Mouse (Mus musculus) forebrain, embryonic 12.5 days (tissue): ENCODE data around the gene Ccdc183. TPM values are rescaled to one million over a fixed set of nuclear protein-coding genes. Genes with fewer than 3 reads are reported as not detected.

Experiments used
- ATAC-seq: fragments of 200-750 bp; cut with Nextera tagmentation; 2 replicates; pipeline ENCODE4 v1.8.0; 2017; ENCODE audit warnings: moderate TSS enrichment; ENCODE audit not compliant: low FRiP score
- H3K27ac ChIP-seq: fragments of 300-500 bp; sonication (generic); 2 replicates; pipeline ENCODE4 v1.5.1; 2016; ENCODE audit warnings: mild to moderate bottlenecking
- H3K27me3 ChIP-seq: fragments of 300-500 bp; sonication (generic); 2 replicates; pipeline ENCODE4 v1.6.1; 2016; ENCODE audit warnings: mild to moderate bottlenecking
- H3K36me3 ChIP-seq: fragments of 300-500 bp; sonication (generic); replicated peaks from 2 replicates; pipeline ENCODE4 v1.6.1; 2016; ENCODE audit warnings: mild to moderate bottlenecking
- H3K4me1 ChIP-seq: fragments of 300-500 bp; sonication (generic); 2 replicates; pipeline ENCODE4 v1.6.1; 2016
- H3K4me2 ChIP-seq: fragments of 300-500 bp; sonication (generic); 2 replicates; pipeline ENCODE4 v1.6.1; 2016; ENCODE audit warnings: mild to moderate bottlenecking, moderate library complexity
- H3K4me3 ChIP-seq: fragments of 300-500 bp; sonication (generic); replicated peaks from 2 replicates; pipeline ENCODE4 v1.5.1; 2016; ENCODE audit warnings: mild to moderate bottlenecking
- H3K9ac ChIP-seq: fragments of 300-500 bp; sonication (generic); 2 replicates; pipeline ENCODE4 v1.6.1; 2016; ENCODE audit warnings: mild to moderate bottlenecking
- H3K9me3 ChIP-seq: fragments of 300-500 bp; sonication (generic); 2 replicates; pipeline ENCODE4 v1.6.1; 2016
- WGBS: fragments of 180-500 bp; shearing (Covaris S2); methylation state at CpG from one replicate; pipeline ENCODE4 v1.1.7; 2016; 5-methylcytosine and 5-hydroxymethylcytosine counted together
- polyA plus RNA-seq: library from polyadenylated mRNA; unstranded; fragments of >200 nt; fragmentation: Nextera tagmentation; extraction: Ambion mirVana; gene quantifications from 2 replicates; pipeline ENCODE4 v1.2.1, GENCODE M21; 2016

Gene Ccdc183
- 0.22 and 0.23 TPM in 2 replicates for polyA plus RNA-seq

- Histone ChIP-seq H3K9me3 (no peaks in the 10 kb centered on the region), H3K4me1 (peaks cover 14% of the 10 kb centered on the region; the same call in 1 of the 2 replicates), H3K36me3 (no peaks in the 10 kb centered on the region), H3K27me3 (peaks cover 54% of the 10 kb centered on the region), H3K9ac (no peak within 1 kb of the TSS), H3K4me2 (no peak within 1 kb of the TSS), H3K27ac (no peak within 1 kb of the TSS), H3K4me3 (no peak within 1 kb of the TSS)
- 90% methylated on average over 3 of the region's 3 CpGs for WGBS
- ATAC-seq: no peak
These were observed at the start of gene Ccdc183 for GRCm38 (mm10) chr2:25617578-25617977. TSS of gene Ccdc183 (minus strand) at chr2:25617678.

- no peaks in the 10 kb centered on the region for H3K36me3 ChIP-seq
- H3K27me3 ChIP-seq: no peaks in the 10 kb centered on the region; the same call in 1 of the 2 replicates
- 64% methylated on average over 1 of the region's 1 CpGs for WGBS
- no peaks in the 10 kb centered on the region for H3K9me3 ChIP-seq
- H3K4me1 ChIP-seq: no peaks in the 10 kb centered on the region
- H3K4me2 ChIP-seq: no peak overlapping the region
- no peak overlapping the region for H3K4me3 ChIP-seq
- H3K27ac ChIP-seq: no peak overlapping the region
- ATAC-seq: no peak
- H3K9ac ChIP-seq: no peak overlapping the region
These were observed 49.0 kb upstream of the Ccdc183 start for GRCm38 (mm10) chr2:25666516-25666915.

- H3K27me3 ChIP-seq: no peaks in the 10 kb centered on the region; the same call in 1 of the 2 replicates
- H3K9ac ChIP-seq: no peak overlapping the region
- 85% methylated on average over 5 of the region's 5 CpGs for WGBS
- H3K36me3 ChIP-seq: no peaks in the 10 kb centered on the region
- H3K4me2 ChIP-seq: no peak overlapping the region
- no peak overlapping the region for H3K4me3 ChIP-seq
- H3K4me1 ChIP-seq: no peaks in the 10 kb centered on the region
- no peaks in the 10 kb centered on the region for H3K9me3 ChIP-seq
- no peak for ATAC-seq
- H3K27ac ChIP-seq: no peak overlapping the region
These were observed 46.6 kb upstream of the Ccdc183 start for GRCm38 (mm10) chr2:25664125-25664524.

GRCm38 (mm10) chr2:25663511-25663910 lies 46.0 kb upstream of the Ccdc183 start:
- Histone ChIP-seq H3K9me3 (no peaks in the 10 kb centered on the region), H3K27me3 (no peaks in the 10 kb centered on the region; the same call in 1 of the 2 replicates), H3K9ac (no peak overlapping the region), H3K4me3 (no peak overlapping the region), H3K27ac (no peak overlapping the region), H3K36me3 (no peaks in the 10 kb centered on the region), H3K4me1 (no peaks in the 10 kb centered on the region), H3K4me2 (no peak overlapping the region)
- ATAC-seq: no peak
- WGBS: 58% methylated on average over 1 of the region's 1 CpGs

- Histone ChIP-seq H3K4me2 (no peak overlapping the region), H3K4me1 (no peaks in the 10 kb centered on the region), H3K27ac (no peak overlapping the region), H3K27me3 (no peaks in the 10 kb centered on the region; the same call in 1 of the 2 replicates), H3K9me3 (no peaks in the 10 kb centered on the region), H3K4me3 (no peak overlapping the region), H3K9ac (no peak overlapping the region), H3K36me3 (no peaks in the 10 kb centered on the region)
- WGBS: 88% methylated on average over 6 of the region's 6 CpGs
- ATAC-seq: no peak
These were observed 43.9 kb upstream of the Ccdc183 start for GRCm38 (mm10) chr2:25661245-25661970.

GRCm38 (mm10) chr2:25660279-25660678 lies 42.8 kb upstream of the Ccdc183 start:
- no peak overlapping the region for H3K4me2 ChIP-seq

GRCm38 (mm10) chr2:25657652-25658051 lies 40.2 kb upstream of the Ccdc183 start, which contains the start of gene Lcn5:
TSS of gene Lcn5 (plus strand) at chr2:25657952.
- H3K4me2 ChIP-seq: no peak within 1 kb of the TSS
- H3K36me3 ChIP-seq: no peaks in the 10 kb centered on the region
- no peak within 1 kb of the TSS for H3K4me3 ChIP-seq
- no peak for ATAC-seq
- no peaks in the 10 kb centered on the region; the same call in 1 of the 2 replicates for H3K27me3 ChIP-seq
- no peaks in the 10 kb centered on the region for H3K9me3 ChIP-seq
- H3K27ac ChIP-seq: no peak within 1 kb of the TSS
- no peak within 1 kb of the TSS for H3K9ac ChIP-seq
- no peaks in the 10 kb centered on the region for H3K4me1 ChIP-seq

More at GRCm38 (mm10) chr2:25660279-25660678, 42.8 kb upstream of the Ccdc183 start:
- H3K4me1 ChIP-seq: no peaks in the 10 kb centered on the region
- H3K27me3 ChIP-seq: no peaks in the 10 kb centered on the region; the same call in 1 of the 2 replicates
- no peak overlapping the region for H3K27ac ChIP-seq
- no peak for ATAC-seq
- no peaks in the 10 kb centered on the region for H3K9me3 ChIP-seq
- no peak overlapping the region for H3K4me3 ChIP-seq
- H3K36me3 ChIP-seq: no peaks in the 10 kb centered on the region
- WGBS: 94% methylated on average over 8 of the region's 8 CpGs
- H3K9ac ChIP-seq: no peak overlapping the region

- Histone ChIP-seq H3K27ac (no peak overlapping the region), H3K4me3 (no peak overlapping the region), H3K36me3 (no peaks in the 10 kb centered on the region), H3K9me3 (no peaks in the 10 kb centered on the region), H3K4me2 (no peak overlapping the region), H3K9ac (no peak overlapping the region), H3K4me1 (no peaks in the 10 kb centered on the region), H3K27me3 (no peaks in the 10 kb centered on the region)
- WGBS: 92% methylated on average over 4 of the region's 4 CpGs
- ATAC-seq: no peak
These were observed 39.8 kb upstream of the Ccdc183 start for GRCm38 (mm10) chr2:25657246-25657645.

GRCm38 (mm10) chr2:25656691-25657090 lies 39.2 kb upstream of the Ccdc183 start:
- H3K4me2 ChIP-seq: no peak overlapping the region
- H3K4me3 ChIP-seq: no peak overlapping the region
- no peaks in the 10 kb centered on the region for H3K36me3 ChIP-seq
- WGBS: 87% methylated on average over 4 of the region's 4 CpGs
- no peak overlapping the region for H3K9ac ChIP-seq
- no peak for ATAC-seq
- H3K4me1 ChIP-seq: no peaks in the 10 kb centered on the region
- no peaks in the 10 kb centered on the region for H3K9me3 ChIP-seq
- H3K27me3 ChIP-seq: no peaks in the 10 kb centered on the region
- H3K27ac ChIP-seq: no peak overlapping the region

DNA sequence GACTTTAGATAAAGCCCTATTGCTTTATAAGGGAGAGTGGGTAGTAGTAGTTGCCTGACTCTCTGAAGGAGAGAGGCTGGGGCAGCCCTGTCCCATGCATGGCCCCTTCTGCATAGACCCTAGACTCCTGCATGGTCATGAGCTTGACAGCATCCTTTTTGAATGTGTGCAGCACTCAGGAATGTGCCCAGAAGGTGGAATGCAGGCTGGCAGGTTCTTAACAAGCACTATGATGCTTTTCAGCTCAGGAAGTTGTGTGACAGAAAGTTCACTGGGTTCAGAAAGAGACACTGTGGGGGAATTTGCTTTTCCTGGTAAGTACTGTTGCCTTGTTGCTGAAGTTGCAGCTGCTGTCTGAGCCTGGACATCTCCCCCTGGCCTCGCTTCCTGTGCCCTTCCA lies 37.0 kb upstream of the Ccdc183 start:
- Histone ChIP-seq H3K27me3 (no peaks in the 10 kb centered on the region), H3K36me3 (no peaks in the 10 kb centered on the region), H3K27ac (no peak overlapping the region), H3K4me1 (no peaks in the 10 kb centered on the region), H3K4me2 (no peak overlapping the region), H3K9me3 (no peaks in the 10 kb centered on the region), H3K4me3 (no peak overlapping the region), H3K9ac (no peak overlapping the region)
- ATAC-seq: no peak
- 67% methylated on average over 1 of the region's 1 CpGs for WGBS

- Histone ChIP-seq H3K4me1 (no peaks in the 10 kb centered on the region), H3K36me3 (no peaks in the 10 kb centered on the region), H3K27ac (no peak within 1 kb of the TSS), H3K27me3 (no peaks in the 10 kb centered on the region), H3K9me3 (no peaks in the 10 kb centered on the region), H3K4me2 (no peak within 1 kb of the TSS), H3K4me3 (no peak within 1 kb of the TSS), H3K9ac (no peak within 1 kb of the TSS)
- 83% methylated on average over 2 of the region's 2 CpGs for WGBS
- no peak for ATAC-seq
These were observed 35.4 kb upstream of the Ccdc183 start, which contains the start of gene Lcn8 for GRCm38 (mm10) chr2:25652902-25653301. TSS of gene Lcn8 (plus strand) at chr2:25653120.

DNA sequence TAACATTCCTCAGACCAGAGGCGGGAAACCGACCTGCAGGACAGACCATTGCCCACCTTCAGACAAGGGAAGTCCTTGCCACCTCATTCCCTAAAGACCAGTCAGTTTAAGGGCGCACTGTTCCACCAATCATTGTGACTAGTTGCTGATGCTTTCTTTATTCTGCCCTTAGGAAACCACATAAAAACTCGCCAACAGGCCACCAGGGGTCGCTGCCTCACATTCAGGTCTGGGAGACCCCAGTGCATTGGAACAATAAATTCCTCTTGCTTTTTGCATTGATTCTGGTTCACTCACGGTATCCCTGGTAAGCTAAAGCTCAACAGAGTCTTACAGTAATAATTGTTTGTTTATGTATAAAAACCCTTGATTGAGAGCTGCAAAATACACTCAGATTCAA lies 22.4 kb upstream of the Ccdc183 start:
- Histone ChIP-seq H3K27me3 (no peaks in the 10 kb centered on the region), H3K27ac (no peak overlapping the region), H3K4me1 (no peaks in the 10 kb centered on the region), H3K9ac (no peak overlapping the region), H3K36me3 (no peaks in the 10 kb centered on the region), H3K4me2 (no peak overlapping the region), H3K9me3 (no peaks in the 10 kb centered on the region), H3K4me3 (no peak overlapping the region)
- WGBS: 16% methylated on average over 6 of the region's 6 CpGs
- ATAC-seq: no peak

DNA sequence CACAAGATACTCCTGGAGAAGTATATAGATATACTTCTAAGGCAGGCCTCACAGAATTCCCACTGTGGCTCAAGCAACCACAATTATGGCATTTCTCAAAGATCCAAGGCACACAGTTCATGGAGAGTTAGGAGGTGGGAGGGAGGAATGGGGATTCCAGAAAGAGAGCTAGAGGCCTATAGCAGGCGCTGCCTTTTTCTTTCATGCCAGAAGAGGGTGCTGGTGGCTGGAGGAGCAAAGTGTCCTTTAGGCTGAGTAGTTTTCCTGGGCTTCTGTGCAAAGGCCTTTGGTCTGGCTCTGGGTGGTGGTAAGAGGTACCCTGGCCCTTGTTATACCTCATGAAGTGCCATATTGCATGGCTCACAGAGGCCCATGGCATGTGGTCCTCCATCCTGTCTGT lies 16.6 kb upstream of the Ccdc183 start:
- H3K4me3 ChIP-seq: no peak overlapping the region
- no peaks in the 10 kb centered on the region for H3K4me1 ChIP-seq
- H3K27me3 ChIP-seq: no peaks in the 10 kb centered on the region
- no peaks in the 10 kb centered on the region for H3K36me3 ChIP-seq
- no peak overlapping the region for H3K27ac ChIP-seq
- no peak overlapping the region for H3K4me2 ChIP-seq
- H3K9me3 ChIP-seq: no peaks in the 10 kb centered on the region
- 23% methylated on average over 1 of the region's 1 CpGs for WGBS
- ATAC-seq: no peak
- H3K9ac ChIP-seq: no peak overlapping the region
